Mouse (Mus musculus) neural tube, embryonic 11.5 days (tissue): ENCODE measurements around the gene Ecsit. TPM values are rescaled to one million over a fixed set of nuclear protein-coding genes. Genes with fewer than 3 reads are reported as not detected.

Source experiments
- ATAC-seq: fragments of 200-750 bp; cut with Nextera tagmentation; 2 replicates; pipeline ENCODE4 v1.8.0; 2017; ENCODE audit warnings: moderate number of reproducible peaks, mild to moderate bottlenecking, moderate TSS enrichment, moderate library complexity; ENCODE audit not compliant: insufficient read depth, low FRiP score, low TSS enrichment
- DNase-seq: peaks from one replicate; pipeline ENCODE4 v3.0.0-alpha.2; 2015; ENCODE audit warnings: low spot score
- H3K27ac ChIP-seq: fragments of 300-500 bp; sonication (generic); 2 replicates; pipeline ENCODE4 v1.5.1; 2014; ENCODE audit warnings: low read depth, mild to moderate bottlenecking, low read length
- H3K27me3 ChIP-seq: fragments of 300-500 bp; sonication (generic); 2 replicates; pipeline ENCODE4 v1.6.1; 2014; ENCODE audit warnings: mild to moderate bottlenecking, low read length, mixed read lengths; ENCODE audit not compliant: control insufficient read depth, insufficient read depth
- H3K36me3 ChIP-seq: fragments of 300-500 bp; sonication (generic); 2 replicates; pipeline ENCODE4 v1.6.1; 2014; ENCODE audit warnings: mild to moderate bottlenecking, low read length, moderate library complexity, mixed read lengths; ENCODE audit not compliant: control insufficient read depth, insufficient read depth
- H3K4me1 ChIP-seq: fragments of 300-500 bp; sonication (generic); 2 replicates; pipeline ENCODE4 v1.6.1; 2014; ENCODE audit warnings: low read length, mixed read lengths; ENCODE audit not compliant: control insufficient read depth, insufficient read depth
- H3K4me2 ChIP-seq: fragments of 300-500 bp; sonication (generic); 2 replicates; pipeline ENCODE4 v1.6.1; 2014; ENCODE audit warnings: low read depth, mild to moderate bottlenecking, moderate library complexity
- H3K4me3 ChIP-seq: fragments of 300-500 bp; sonication (generic); 2 replicates; pipeline ENCODE4 v1.5.1; 2014; ENCODE audit warnings: low read depth, low read length
- H3K9ac ChIP-seq: fragments of 300-500 bp; sonication (generic); 2 replicates; pipeline ENCODE4 v1.6.1; 2014; ENCODE audit warnings: mild to moderate bottlenecking, low read length
- H3K9me3 ChIP-seq: fragments of 300-500 bp; sonication (generic); 2 replicates; pipeline ENCODE4 v1.6.1; 2016; ENCODE audit warnings: low read length; ENCODE audit not compliant: control insufficient read depth
- WGBS: fragments of 180-500 bp; shearing (Covaris S2); extraction: QIAGEN DNeasy Blood & Tissue Kit; methylation state at CpG from one replicate; pipeline ENCODE4 v1.1.7; 2014; 5-methylcytosine and 5-hydroxymethylcytosine counted together
- polyA plus RNA-seq: library from polyadenylated mRNA; unstranded; fragments of >200 nt; fragmentation: Nextera tagmentation; extraction: Ambion mirVana; gene quantifications from 2 replicates; pipeline ENCODE4 v1.2.1, GENCODE M21; 2014

The Ecsit gene
- 40.1 and 40.4 TPM in 2 replicates for polyA plus RNA-seq

GRCm38 (mm10) chr9:22085022-22085834 is at the start of gene Ecsit:
Gene Ecsit, minus strand, starts transcription at chr9:22085438.
- H3K9me3 ChIP-seq, result no peaks in the 10 kb centered on the region
- DNase-seq (peak; percentile 92), ATAC-seq (peak; percentile 99)
- H3K9ac ChIP-seq, result peak within 1 kb of the TSS; percentile 70
- H3K4me1 ChIP-seq, result no peaks in the 10 kb centered on the region
- under 1% methylated on average over 48 of the region's 48 CpGs for WGBS
- H3K4me3 ChIP-seq, result peak within 1 kb of the TSS; percentile 69
- H3K27ac ChIP-seq, result 0 out of 2 replicates have a peak within 1 kb of the TSS, but pooled peaks have one; percentile 17
- peak within 1 kb of the TSS; percentile 84 for H3K4me2 ChIP-seq
- no peaks in the 10 kb centered on the region for H3K36me3 ChIP-seq
- H3K27me3 ChIP-seq, result no peaks in the 10 kb centered on the region

GRCm38 (mm10) chr9:22134246-22134890 is 49.1 kb upstream of the Ecsit start:
- Histone ChIP-seq H3K4me3 (no peak overlapping the region), H3K9ac (no peak overlapping the region), H3K9me3 (no peaks in the 10 kb centered on the region), H3K36me3 (no peaks in the 10 kb centered on the region), H3K4me2 (no peak overlapping the region), H3K27ac (no peak overlapping the region), H3K4me1 (peaks cover 5% of the 10 kb centered on the region; the same call in 1 of the 2 replicates), H3K27me3 (no peaks in the 10 kb centered on the region)
- no peak for DNase-seq
- WGBS, result 84% methylated on average over 7 of the region's 7 CpGs
- ATAC-seq, result no peak

GRCm38 (mm10) chr9:22132220-22132619 is 47.0 kb upstream of the Ecsit start:
- Histone ChIP-seq H3K4me3 (no peak overlapping the region), H3K9me3 (no peaks in the 10 kb centered on the region), H3K36me3 (no peaks in the 10 kb centered on the region), H3K27ac (no peak overlapping the region), H3K4me1 (no peaks in the 10 kb centered on the region; the same call in 1 of the 2 replicates), H3K4me2 (no peak overlapping the region; the same call in 1 of the 2 replicates), H3K27me3 (no peaks in the 10 kb centered on the region), H3K9ac (no peak overlapping the region)
- ATAC-seq, result no peak
- DNase-seq, result no peak
- WGBS, result 43% methylated on average over 11 of the region's 11 CpGs

GRCm38 (mm10) chr9:22131226-22131981 is 46.2 kb upstream of the Ecsit start:
- Histone ChIP-seq H3K9ac (no peak overlapping the region), H3K36me3 (no peaks in the 10 kb centered on the region), H3K4me3 (peak overlapping the region; percentile 14; the same call in 1 of the 2 replicates), H3K9me3 (no peaks in the 10 kb centered on the region), H3K27ac (no peak overlapping the region), H3K27me3 (no peaks in the 10 kb centered on the region), H3K4me1 (no peaks in the 10 kb centered on the region), H3K4me2 (peak overlapping the region; percentile 27)
- ATAC-seq (no peak), DNase-seq (peak; percentile 33)
- WGBS, result 2% methylated on average over 35 of the region's 35 CpGs

GRCm38 (mm10) chr9:22125246-22126027 is 40.2 kb upstream of the Ecsit start:
- Histone ChIP-seq H3K36me3 (no peaks in the 10 kb centered on the region), H3K27me3 (no peaks in the 10 kb centered on the region), H3K4me2 (no peak overlapping the region), H3K9me3 (no peaks in the 10 kb centered on the region), H3K4me1 (no peaks in the 10 kb centered on the region), H3K4me3 (no peak overlapping the region), H3K27ac (no peak overlapping the region), H3K9ac (no peak overlapping the region)
- WGBS, result 89% methylated on average over 15 of the region's 15 CpGs
- DNase-seq, result no peak
- no peak for ATAC-seq

- no peaks in the 10 kb centered on the region for H3K4me1 ChIP-seq
- no peaks in the 10 kb centered on the region for H3K9me3 ChIP-seq
- WGBS, result 76% methylated on average over 3 of the region's 3 CpGs
- no peak for ATAC-seq
- no peak overlapping the region for H3K4me3 ChIP-seq
- no peaks in the 10 kb centered on the region for H3K27me3 ChIP-seq
- H3K36me3 ChIP-seq, result no peaks in the 10 kb centered on the region
- no peak for DNase-seq
- H3K27ac ChIP-seq, result no peak overlapping the region
- H3K4me2 ChIP-seq, result no peak overlapping the region
- no peak overlapping the region for H3K9ac ChIP-seq
Measured at GRCm38 (mm10) chr9:22124169-22124568, 38.9 kb upstream of the Ecsit start.

- no peak overlapping the region for H3K4me2 ChIP-seq
- no peak for DNase-seq
- no peak overlapping the region for H3K9ac ChIP-seq
- no peak overlapping the region for H3K4me3 ChIP-seq
- H3K27ac ChIP-seq, result no peak overlapping the region
- ATAC-seq, result no peak
- H3K9me3 ChIP-seq, result no peaks in the 10 kb centered on the region
- WGBS, result 90% methylated on average over 7 of the region's 7 CpGs
- no peaks in the 10 kb centered on the region for H3K36me3 ChIP-seq
- no peaks in the 10 kb centered on the region for H3K4me1 ChIP-seq
- no peaks in the 10 kb centered on the region for H3K27me3 ChIP-seq
Measured at GRCm38 (mm10) chr9:22123069-22123609, 37.9 kb upstream of the Ecsit start.

- H3K4me3 ChIP-seq, result no peak overlapping the region
- H3K9me3 ChIP-seq, result no peaks in the 10 kb centered on the region
- no peak overlapping the region for H3K4me2 ChIP-seq
- H3K27me3 ChIP-seq, result no peaks in the 10 kb centered on the region
- H3K4me1 ChIP-seq, result no peaks in the 10 kb centered on the region; the same call in 1 of the 2 replicates
- DNase-seq (no peak), ATAC-seq (no peak)
- H3K36me3 ChIP-seq, result no peaks in the 10 kb centered on the region
- 86% methylated on average over 3 of the region's 3 CpGs for WGBS
- no peak overlapping the region for H3K27ac ChIP-seq
- H3K9ac ChIP-seq, result no peak overlapping the region
Measured at GRCm38 (mm10) chr9:22122005-22122404, 36.8 kb upstream of the Ecsit start.
